Mouse (Mus musculus) E14TG2a.4 (cell line): ENCODE data around the gene Kcnc2.

ENCODE experiments used
- CTCF ChIP-seq: conservative IDR thresholded peaks from 2 replicates; pipeline ENCODE4 v1.5.1; 2014; ENCODE audit warnings: low read length
- NANOG ChIP-seq: IDR thresholded peaks from 2 replicates; pipeline ENCODE4 v1.6.1; 2014; ENCODE audit warnings: borderline replicate concordance, low read length, mixed read lengths

DNA sequence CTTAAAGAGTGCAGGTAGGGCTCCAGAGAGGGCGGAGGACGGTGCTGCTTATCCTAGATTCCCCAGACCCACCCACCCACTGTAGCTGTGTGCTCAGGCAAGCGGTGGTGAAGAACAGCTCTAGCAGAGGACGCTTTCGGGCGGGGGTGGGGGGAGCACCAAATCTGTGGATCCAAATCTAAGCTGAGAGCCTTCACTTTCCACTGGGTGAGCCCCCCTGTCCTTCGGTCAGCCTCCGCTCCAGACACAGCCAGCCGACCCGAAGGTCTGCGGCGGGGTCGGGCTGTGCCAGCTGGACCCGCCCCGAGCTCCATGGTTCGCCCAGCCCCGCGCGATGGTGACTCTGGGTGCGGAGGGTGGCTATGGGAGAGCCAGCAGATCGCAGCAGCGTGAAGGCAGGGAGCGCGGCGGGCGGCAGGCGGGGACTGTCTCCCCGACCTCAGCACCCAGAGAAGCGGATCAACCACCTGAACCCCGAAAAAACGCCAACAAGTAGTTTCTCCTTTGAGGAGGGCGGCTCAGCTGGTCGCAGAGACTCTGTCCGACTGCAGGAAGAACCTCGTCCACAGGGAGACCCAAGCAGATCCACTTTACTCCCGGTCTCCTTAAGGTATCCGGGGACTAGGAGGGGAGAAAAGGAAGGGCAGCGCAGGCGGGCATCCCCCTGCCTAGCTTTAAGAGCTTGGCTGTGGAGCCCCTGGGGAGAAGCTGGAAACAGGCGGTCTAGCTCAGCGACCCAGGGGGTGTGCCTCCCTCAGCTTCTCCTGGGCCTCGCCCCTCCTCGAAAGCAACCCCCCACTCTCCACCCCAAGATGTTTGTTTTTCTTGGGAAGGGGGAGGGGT is 761 bp upstream of the Kcnc2 start:
- TF ChIP-seq CTCF (no peak), NANOG (no peak)
